Mouse (Mus musculus) cerebellum, postnatal 25 days (tissue): Measurements from ENCODE around the gene Chchd6.

Experiments used
- DNase-seq, 2 experiments: peaks; one replicate each; pipeline ENCODE4 v3.0.0; 2021; ENCODE audit warnings: mixed read lengths in 2 of 2

Chchd6 gene

GRCm38 (mm10) chr6:89508263-89508662 lies 87.2 kb downstream of the Chchd6 start:
- DNase-seq = peak; percentile 27 to 53

GRCm38 (mm10) chr6:89499961-89500360 lies 95.5 kb downstream of the Chchd6 start:
- no peak for DNase-seq

GRCm38 (mm10) chr6:89498764-89499516 lies 96.5 kb downstream of the Chchd6 start:
- DNase-seq = no peak

GRCm38 (mm10) chr6:89496916-89497315 lies 98.5 kb downstream of the Chchd6 start:
- no peak for DNase-seq

- DNase-seq = no peak
These were observed 103.1 kb downstream of the Chchd6 start for GRCm38 (mm10) chr6:89492368-89492767.

GRCm38 (mm10) chr6:89490369-89490768 lies 105.1 kb downstream of the Chchd6 start:
- DNase-seq = no peak

- no peak for DNase-seq
These were observed 105.9 kb downstream of the Chchd6 start for GRCm38 (mm10) chr6:89489533-89489932.

GRCm38 (mm10) chr6:89486055-89486454 lies 109.4 kb downstream of the Chchd6 start:
- peak; percentile 26 to 35 for DNase-seq

GRCm38 (mm10) chr6:89481192-89481591 lies 114.3 kb downstream of the Chchd6 start:
- DNase-seq = no peak

GRCm38 (mm10) chr6:89467908-89468307 lies 127.5 kb downstream of the Chchd6 start:
- peak; percentile 60 to 64 for DNase-seq

- peak; percentile 78 to 80 for DNase-seq
These were observed 128.2 kb downstream of the Chchd6 start for GRCm38 (mm10) chr6:89467290-89467689.

GRCm38 (mm10) chr6:89466875-89467274 lies 128.6 kb downstream of the Chchd6 start:
- DNase-seq = no peak

GRCm38 (mm10) chr6:89466053-89466708 lies 129.3 kb downstream of the Chchd6 start:
- peak; percentile 89 to 91 for DNase-seq

- peak; percentile 37 to 48 for DNase-seq
These were observed 133.2 kb downstream of the Chchd6 start for GRCm38 (mm10) chr6:89462223-89462760.

- peak; percentile 10 to 25 for DNase-seq
These were observed 133.9 kb downstream of the Chchd6 start for GRCm38 (mm10) chr6:89461250-89462222.

- DNase-seq = peak in 1 of 2 experiments; percentile 17
These were observed 135.8 kb downstream of the Chchd6 start for GRCm38 (mm10) chr6:89459634-89460033.

GRCm38 (mm10) chr6:89457601-89458000 lies 137.9 kb downstream of the Chchd6 start:
- peak in 1 of 2 experiments; percentile 2 for DNase-seq

GRCm38 (mm10) chr6:89456409-89456961 lies 139.0 kb downstream of the Chchd6 start:
- no peak for DNase-seq

- DNase-seq = no peak
These were observed 139.9 kb downstream of the Chchd6 start for GRCm38 (mm10) chr6:89455523-89456000.

- no peak for DNase-seq
These were observed 141.0 kb downstream of the Chchd6 start for GRCm38 (mm10) chr6:89454437-89454836.

- DNase-seq = peak in 1 of 2 experiments; percentile 49
These were observed 142.3 kb downstream of the Chchd6 start for GRCm38 (mm10) chr6:89452976-89453674.
